Mouse (Mus musculus) ES-Bruce4 (cell line): ENCODE results near the gene Arhgap31. TPM values are rescaled to one million over a fixed set of nuclear protein-coding genes. Genes with fewer than 3 reads are reported as not detected.

Experiments
- H3K27ac ChIP-seq: 2 replicates; pipeline ENCODE4 v1.5.1; 2012; ENCODE audit warnings: low read length, inconsistent platforms; ENCODE audit not compliant: insufficient read depth
- H3K27me3 ChIP-seq: 2 replicates; pipeline ENCODE4 v1.6.1; 2012; ENCODE audit warnings: mild to moderate bottlenecking, low read length, inconsistent platforms; ENCODE audit not compliant: control insufficient read depth, poor library complexity, insufficient read depth, severe bottlenecking
- H3K36me3 ChIP-seq: 2 replicates; pipeline ENCODE4 v1.6.1; 2012; ENCODE audit warnings: inconsistent platforms, mild to moderate bottlenecking, low read length, moderate library complexity; ENCODE audit not compliant: control insufficient read depth, poor library complexity, insufficient read depth, severe bottlenecking
- H3K4me1 ChIP-seq: one replicate; pipeline ENCODE4 v1.8.1; 2011; ENCODE audit warnings: low read length; ENCODE audit not compliant: control insufficient read depth, insufficient read depth
- H3K4me3 ChIP-seq: 2 replicates; pipeline ENCODE4 v1.5.1; 2011; ENCODE audit warnings: low read depth, mild to moderate bottlenecking, low read length
- H3K9ac ChIP-seq: 2 replicates; pipeline ENCODE4 v1.6.1; 2012; ENCODE audit warnings: low read depth, mild to moderate bottlenecking, inconsistent platforms; ENCODE audit not compliant: poor library complexity, severe bottlenecking
- H3K9me3 ChIP-seq: replicated peaks from 2 replicates; pipeline ENCODE4 v1.6.1; 2012; ENCODE audit warnings: mild to moderate bottlenecking, low read length, inconsistent platforms; ENCODE audit not compliant: control insufficient read depth, poor library complexity, insufficient read depth, severe bottlenecking
- CTCF ChIP-seq: IDR thresholded peaks from one replicate; pipeline ENCODE4 v1.8.1; 2011; ENCODE audit warnings: low read depth, low read length
- EP300 ChIP-seq: IDR thresholded peaks from 2 replicates; pipeline ENCODE4 v1.6.1; 2011; ENCODE audit warnings: low read depth, low read length; ENCODE audit not compliant: insufficient read depth
- POLR2A ChIP-seq: IDR thresholded peaks from one replicate; pipeline ENCODE4 v1.8.1; 2011; ENCODE audit warnings: low read length; ENCODE audit not compliant: insufficient read depth
- polyA plus RNA-seq: library from polyadenylated mRNA; stranded (reverse); fragments of >200 nt; gene quantifications from 2 replicates; pipeline ENCODE4 v1.2.4, GENCODE M21; 2011; ENCODE audit warnings: low read depth; ENCODE audit not compliant: missing spikeins, insufficient read depth, insufficient read length

The Arhgap31 gene
- polyA plus RNA-seq, 1 experiment = 1.3 TPM

DNA sequence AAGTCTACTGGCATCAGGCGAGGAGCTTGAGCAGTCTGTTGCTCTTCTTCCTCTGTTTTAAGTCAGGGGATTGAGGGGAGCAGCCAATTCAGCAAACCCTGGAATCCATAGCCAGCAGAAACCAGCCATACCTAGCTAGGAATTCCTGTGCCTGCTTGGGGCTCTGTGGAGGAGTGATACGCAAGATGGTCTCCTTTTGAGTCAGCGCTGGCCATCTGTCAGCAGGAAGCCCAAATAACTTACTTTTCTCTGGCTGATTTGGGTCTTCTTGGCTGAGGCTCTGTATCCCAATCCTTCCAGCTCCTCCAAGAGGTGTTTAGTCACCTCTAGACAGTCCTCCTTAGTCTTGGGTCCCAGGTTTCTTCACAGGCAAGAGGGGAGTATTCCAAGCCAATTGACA is 157.1 kb downstream of the Arhgap31 start:
- Histone ChIP-seq H3K4me3 (peak overlapping the region; percentile 52), H3K27me3 (no peaks in the 10 kb centered on the region), H3K4me1 (peaks cover 11% of the 10 kb centered on the region), H3K36me3 (no peaks in the 10 kb centered on the region), H3K9me3 (no peaks in the 10 kb centered on the region), H3K9ac (peak overlapping the region; percentile 13), H3K27ac (peak overlapping the region; percentile 81)
- TF ChIP-seq POLR2A = no peak
- TF ChIP-seq EP300 = no peak
- TF ChIP-seq CTCF = no peak

DNA sequence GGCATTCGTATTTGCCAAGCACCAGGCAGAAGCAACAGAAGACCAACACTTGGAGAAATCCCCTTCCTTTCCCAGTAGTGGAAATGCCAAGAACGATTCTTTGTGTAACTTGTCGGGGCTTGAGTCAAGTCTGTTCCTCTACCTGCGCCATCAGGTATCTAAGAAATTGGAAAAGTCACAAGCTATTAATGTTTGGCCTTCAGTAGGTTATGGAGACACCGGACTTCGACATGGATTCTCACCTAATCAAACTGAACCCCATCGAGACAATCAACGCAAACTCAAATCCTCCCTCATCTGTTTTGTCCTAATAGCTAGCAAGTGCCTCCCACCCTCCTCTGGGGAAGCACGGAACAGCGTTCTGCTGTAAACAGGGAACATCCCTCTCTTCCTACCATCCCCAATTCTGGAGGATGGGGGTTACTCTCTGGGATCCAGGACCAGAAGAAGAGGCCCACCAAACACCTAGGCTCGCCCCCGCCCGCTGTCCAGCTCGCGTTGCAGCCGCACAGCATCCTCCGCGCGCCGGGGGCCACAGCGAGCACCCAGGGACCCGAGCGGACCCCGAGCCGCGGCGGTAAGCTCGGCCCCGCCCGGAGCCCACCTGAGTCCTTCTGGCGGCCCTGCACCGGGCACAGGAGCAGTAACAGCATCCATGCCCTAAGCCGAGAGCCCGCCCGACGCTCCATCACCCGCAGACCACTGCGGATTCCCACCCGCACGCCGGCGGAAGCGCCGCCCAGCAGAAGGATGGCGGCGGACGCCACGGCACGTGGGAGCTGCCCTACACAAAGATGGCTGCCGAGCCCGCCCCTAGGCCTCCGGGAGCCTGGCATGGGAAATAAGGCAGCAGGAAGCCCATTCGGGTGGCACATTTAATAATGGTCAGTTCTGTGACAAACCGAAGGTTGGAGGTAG is 163.3 kb downstream of the Arhgap31 start, which contains the start of gene Poglut1:
Poglut1 (minus strand) TSS at position 780 of the 918 bp plus-strand sequence.
- TF ChIP-seq CTCF = no peak
- TF ChIP-seq EP300 = no peak
- peak; percentile 21 for TF ChIP-seq POLR2A
- peak within 1 kb of the TSS; percentile 95 for H3K4me3 ChIP-seq
- H3K9me3 ChIP-seq = no peaks in the 10 kb centered on the region
- H3K4me1 ChIP-seq = peaks cover 4% of the 10 kb centered on the region
- H3K36me3 ChIP-seq = peaks cover 31% of the 10 kb centered on the region
- H3K27ac ChIP-seq = peak within 1 kb of the TSS; percentile 89
- H3K9ac ChIP-seq = peak within 1 kb of the TSS; percentile 83
- H3K27me3 ChIP-seq = no peaks in the 10 kb centered on the region

Other genes starting within 250 kb of the Arhgap31 start
- gene Timmdc1, start 190.6 kb downstream of the Arhgap31 start, polyA plus RNA-seq = 46.4 and 53.9 TPM in 2 replicates
- gene Poglut1, start 163.0 kb downstream of the Arhgap31 start, polyA plus RNA-seq = 90.1 and 99.5 TPM in 2 replicates
- 165 and 186 TPM in 2 replicates for gene Tmem39a, start 154.6 kb downstream of the Arhgap31 start, polyA plus RNA-seq
- gene B4galt4, start 29.0 kb upstream of the Arhgap31 start, polyA plus RNA-seq = 17.1 and 19.2 TPM in 2 replicates
- 0.52 and 1.1 TPM in 2 replicates for gene Upk1b, start 87.1 kb upstream of the Arhgap31 start, polyA plus RNA-seq
- not detected in 2 replicates for gene 4930435E12Rik, start 115.5 kb upstream of the Arhgap31 start, polyA plus RNA-seq
- 5.0 and 6.7 TPM in 2 replicates for gene Igsf11, start 179.4 kb upstream of the Arhgap31 start, polyA plus RNA-seq